Mouse (Mus musculus) liver, embryonic 14.5 days (tissue): ENCODE results near the gene Flrt3.

Experiments
- CTCF ChIP-seq: IDR thresholded peaks from 2 replicates; pipeline ENCODE4 v1.5.1; 2016; ENCODE audit warnings: antibody characterized with exemption, low read depth, control low read depth
- EP300 ChIP-seq: IDR thresholded peaks from 2 replicates; pipeline ENCODE4 v1.6.1; 2016; ENCODE audit warnings: antibody characterized with exemption, low read depth

GRCm38 (mm10) chr2:140717407-140717806, 46.1 kb upstream of the Flrt3 start:
- no peak for TF ChIP-seq CTCF
- no peak for TF ChIP-seq EP300
